Mouse (Mus musculus): Measurements from ENCODE around the gene Efcab11.

DNA sequence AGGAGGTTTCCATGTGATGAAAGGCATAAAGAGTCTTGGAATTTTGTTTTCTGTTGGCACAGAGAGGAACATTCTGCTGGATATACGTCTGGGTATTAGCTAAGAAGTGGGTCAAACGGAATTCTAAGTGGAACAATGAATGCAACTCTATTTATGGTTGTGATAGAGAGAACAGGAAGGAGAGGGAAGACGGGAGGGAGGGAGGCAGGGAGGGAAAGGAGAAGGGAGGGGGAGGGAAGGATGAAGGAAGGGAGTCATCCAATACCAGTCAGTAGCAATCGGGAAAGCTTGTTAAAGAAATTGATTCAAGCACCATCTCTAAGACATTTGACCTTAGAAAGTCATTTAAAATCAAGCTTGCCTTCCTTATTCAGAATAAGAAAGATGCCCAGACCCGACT, 172.0 kb downstream of the Efcab11 start:
- TF ChIP-seq GATA1 (IDR thresholded peaks at IDR 0.05; ENCODE audit: low read length) (no peak), TAL1 (IDR thresholded peaks at IDR 0.05; ENCODE audit: low read length) (no peak)

All from erythroblast, embryonic 14.5 days (primary cell).